12 mouse cellular contexts compared by ENCODE assay signal in genomic region chr12:85182345-85182643, GRCm38 (mm10). TPM values are rescaled to one million over a fixed set of nuclear protein-coding genes. Genes with fewer than 3 reads are reported as not detected.
DNase-seq lines count a peak whose midpoint lies in the region; ATAC-seq lines count a peak whose summit lies in the region.
"Had no signal": no experiment of that assay in that cellular context is flagged by ENCODE, and none has a peak within 500 bp of the region (broad histone marks: within the 10 kb centered on the region; RNA-seq: fewer than 3 reads in every experiment).

No protein-coding gene starts in this region.

- 25% methylated on average over 8 of the region's 8 CpGs for WGBS in heart, embryonic 13.5 days
- 9% methylated on average over 8 of the region's 8 CpGs for WGBS in embryonic facial prominence, embryonic 15.5 days
- 8% methylated on average over 8 of the region's 8 CpGs for WGBS in midbrain, embryonic 12.5 days

- DNase-seq in heart, adult 18-20 months, result no peak
- DNase-seq in embryo, embryonic 10.5 days (ENCODE audit: low spot score), result peak; percentile 45
- no peak for DNase-seq in right cerebral cortex, postnatal 4 days
- DNase-seq in spleen, adult 18-20 months, result no peak
- no peak for DNase-seq in lung, postnatal 10 days

- ATAC-seq in heart, embryonic 13.5 days (ENCODE audit: extremely low read depth, insufficient number of reproducible peaks, low FRiP score, low TSS enrichment), result no peak
- ATAC-seq in embryonic facial prominence, embryonic 15.5 days (ENCODE audit: insufficient number of reproducible peaks, low FRiP score, low TSS enrichment, low read depth), result no peak
- ATAC-seq in midbrain, embryonic 12.5 days (ENCODE audit: low FRiP score, low read depth), result no peak
- ATAC-seq: activated CD4-positive, CD25-positive, alpha-beta regulatory T cell, adult 4 months had no signal

- H3K36me3 ChIP-seq in heart, embryonic 13.5 days, result no peaks in the 10 kb centered on the region
- no peaks in the 10 kb centered on the region for H3K36me3 ChIP-seq in embryonic facial prominence, embryonic 15.5 days
- H3K36me3 ChIP-seq in midbrain, embryonic 12.5 days, result no peaks in the 10 kb centered on the region

- H3K4me1 ChIP-seq in heart, embryonic 13.5 days, result peaks cover 36% of the 10 kb centered on the region
- H3K4me1 ChIP-seq in embryonic facial prominence, embryonic 15.5 days, result peaks cover 29% of the 10 kb centered on the region
- peaks cover 15% of the 10 kb centered on the region for H3K4me1 ChIP-seq in midbrain, embryonic 12.5 days

- H3K4me2 ChIP-seq in heart, embryonic 13.5 days, result peak overlapping the region; percentile 40; the same call in 1 of the 2 replicates
- H3K4me2 ChIP-seq in embryonic facial prominence, embryonic 15.5 days (replicated peaks), result peak overlapping the region; percentile 24; the same call in 1 of the 2 replicates
- peak overlapping the region; percentile 28 for H3K4me2 ChIP-seq in midbrain, embryonic 12.5 days (replicated peaks)

- no peak overlapping the region; the same call in 1 of the 2 replicates for H3K4me3 ChIP-seq in heart, embryonic 13.5 days
- H3K4me3 ChIP-seq in embryonic facial prominence, embryonic 15.5 days (replicated peaks), result no peak overlapping the region
- no peak overlapping the region for H3K4me3 ChIP-seq in midbrain, embryonic 12.5 days
- H3K4me3 ChIP-seq: layer of hippocampus, adult 2 months had no signal

- H3K27ac ChIP-seq in heart, embryonic 13.5 days (replicated peaks), result no peak overlapping the region
- no peak overlapping the region for H3K27ac ChIP-seq in embryonic facial prominence, embryonic 15.5 days (replicated peaks)
- no peak overlapping the region for H3K27ac ChIP-seq in midbrain, embryonic 12.5 days (replicated peaks)
- H3K27ac ChIP-seq: layer of hippocampus, adult 2 months; liver, embryonic 14.5 days had no signal

- peak overlapping the region; percentile 50 for H3K9ac ChIP-seq in heart, embryonic 13.5 days
- no peak overlapping the region for H3K9ac ChIP-seq in embryonic facial prominence, embryonic 15.5 days
- peak overlapping the region; percentile 25; the same call in 1 of the 2 replicates for H3K9ac ChIP-seq in midbrain, embryonic 12.5 days (replicated peaks)
- H3K9ac ChIP-seq: liver, embryonic 14.5 days had no signal

- H3K9me3 ChIP-seq in heart, embryonic 13.5 days, result no peaks in the 10 kb centered on the region
- no peaks in the 10 kb centered on the region for H3K9me3 ChIP-seq in embryonic facial prominence, embryonic 15.5 days (replicated peaks)
- no peaks in the 10 kb centered on the region for H3K9me3 ChIP-seq in midbrain, embryonic 12.5 days

- H3K27me3 ChIP-seq in heart, embryonic 13.5 days (replicated peaks), result peaks cover 53% of the 10 kb centered on the region
- H3K27me3 ChIP-seq in embryonic facial prominence, embryonic 15.5 days, result peaks cover 4% of the 10 kb centered on the region; the same call in 1 of the 2 replicates
- peaks cover 23% of the 10 kb centered on the region for H3K27me3 ChIP-seq in midbrain, embryonic 12.5 days

RNA-seq across cellular contexts. Expression of gene Pgf, which starts 4.7 kb away (rescaled TPM):
- polyA plus RNA-seq in heart, embryonic 13.5 days (2015; fragmentation: Nextera tagmentation; extraction: Ambion mirVana), result 8.4 and 9.1 TPM in 2 replicates
- total RNA-seq in heart, adult 18-20 months (2021), result 1 to 10 TPM; 3.8 to 5.3 TPM
- 15.3 and 15.9 TPM in 2 replicates for polyA plus RNA-seq in embryonic facial prominence, embryonic 15.5 days (2015; fragmentation: Nextera tagmentation; extraction: Ambion mirVana)
- polyA plus RNA-seq in midbrain, embryonic 12.5 days (2016; fragmentation: Nextera tagmentation; extraction: Ambion mirVana), result 5.7 and 6.2 TPM in 2 replicates
- total RNA-seq: monocyte, adult 5-6 weeks had no signal
- polyA plus RNA-seq: activated CD4-positive, CD25-positive, alpha-beta regulatory T cell, adult 4 months had no signal

RNA-seq across cellular contexts. Expression of gene Rps6kl1, which starts 31.2 kb away (rescaled TPM):
- 1.2 and 1.3 TPM in 2 replicates for polyA plus RNA-seq in heart, embryonic 13.5 days (2015; fragmentation: Nextera tagmentation; extraction: Ambion mirVana)
- total RNA-seq in heart, adult 18-20 months (2021), result 1 to 10 TPM; 1.4 to 2.1 TPM
- polyA plus RNA-seq in embryonic facial prominence, embryonic 15.5 days (2015; fragmentation: Nextera tagmentation; extraction: Ambion mirVana), result 0.69 and 1.1 TPM in 2 replicates
- 5.4 and 6.1 TPM in 2 replicates for polyA plus RNA-seq in midbrain, embryonic 12.5 days (2016; fragmentation: Nextera tagmentation; extraction: Ambion mirVana)

RNA-seq across cellular contexts. Expression of gene Eif2b2, which starts 37.0 kb away (rescaled TPM):
- polyA plus RNA-seq in heart, embryonic 13.5 days (2015; fragmentation: Nextera tagmentation; extraction: Ambion mirVana), result 54.8 and 55.9 TPM in 2 replicates
- total RNA-seq in heart, adult 18-20 months (2021), result 10 to 100 TPM; 43.5 to 48.3 TPM
- 91.1 and 94.6 TPM in 2 replicates for polyA plus RNA-seq in embryonic facial prominence, embryonic 15.5 days (2015; fragmentation: Nextera tagmentation; extraction: Ambion mirVana)
- 85.7 and 86.6 TPM in 2 replicates for polyA plus RNA-seq in midbrain, embryonic 12.5 days (2016; fragmentation: Nextera tagmentation; extraction: Ambion mirVana)
